ENCODE assay signal across 9 mouse cellular contexts in the genomic region with DNA sequence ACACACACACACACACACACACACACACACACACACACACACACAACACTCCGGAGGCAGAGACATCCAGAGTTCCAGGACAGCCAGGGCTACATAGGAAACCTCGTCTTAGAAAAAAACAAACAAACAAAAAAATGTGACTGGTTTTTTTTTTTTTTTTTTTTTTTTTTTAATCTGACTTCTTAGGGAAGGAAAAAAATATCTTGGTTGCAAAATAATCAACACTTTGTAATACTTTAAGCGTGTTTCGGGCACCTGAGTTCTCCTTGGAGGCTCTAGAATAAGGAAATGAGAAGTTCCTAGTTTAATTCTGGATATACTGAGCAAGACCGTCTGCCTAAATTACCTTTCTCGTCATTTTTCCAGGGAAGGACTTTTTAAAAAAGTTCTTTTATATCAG. TPM values are rescaled to one million over a fixed set of nuclear protein-coding genes. Genes with fewer than 3 reads are reported as not detected.
DNase-seq lines count a peak whose midpoint lies in the region; ATAC-seq and TF ChIP-seq lines count a peak whose summit lies in the region.
"Had no signal": no experiment of that assay in that cellular context is flagged by ENCODE, and none has a peak within 500 bp of the region (broad histone marks: within the 10 kb centered on the region; RNA-seq: fewer than 3 reads in every experiment).

No protein-coding gene starts in this region.

- no peak for TF ChIP-seq CTCF in kidney, adult 2 months (conservative IDR thresholded peaks at IDR 0.05; ENCODE audit: insufficient read depth, insufficient read length, low read depth, low read length)

- H3K27me3 ChIP-seq in kidney, embryonic 16.5 days (ENCODE audit: insufficient read depth, low read length): no peaks in the 10 kb centered on the region
- H3K27me3 ChIP-seq in kidney, adult 2 months (replicated peaks; ENCODE audit: control insufficient read depth, insufficient read depth, low read length): no peaks in the 10 kb centered on the region
- no peaks in the 10 kb centered on the region for H3K27me3 ChIP-seq in embryonic facial prominence, embryonic 12.5 days
- no peaks in the 10 kb centered on the region for H3K27me3 ChIP-seq in hindbrain, embryonic 16.5 days (replicated peaks; ENCODE audit: control insufficient read depth, insufficient read depth, low read length)
- H3K27me3 ChIP-seq in midbrain, embryonic 15.5 days (replicated peaks): no peaks in the 10 kb centered on the region
- H3K27me3 ChIP-seq: Patski had no signal

- H3K4me1 ChIP-seq in kidney, embryonic 16.5 days (ENCODE audit: insufficient read depth, low read length): peaks cover 7% of the 10 kb centered on the region
- H3K4me1 ChIP-seq in kidney, adult 2 months (ENCODE audit: control insufficient read depth, insufficient read depth, low read length): peaks cover 6% of the 10 kb centered on the region; the same call in 1 of the 2 replicates
- H3K4me1 ChIP-seq in embryonic facial prominence, embryonic 12.5 days: peaks cover 8% of the 10 kb centered on the region; the same call in 1 of the 2 replicates
- peaks cover 7% of the 10 kb centered on the region for H3K4me1 ChIP-seq in hindbrain, embryonic 16.5 days (ENCODE audit: control insufficient read depth, insufficient read depth, low read depth, low read length)
- peaks cover 10% of the 10 kb centered on the region for H3K4me1 ChIP-seq in midbrain, embryonic 15.5 days

- no peaks in the 10 kb centered on the region for H3K36me3 ChIP-seq in kidney, embryonic 16.5 days (ENCODE audit: insufficient read depth, low read length)
- no peaks in the 10 kb centered on the region for H3K36me3 ChIP-seq in kidney, adult 2 months (ENCODE audit: control insufficient read depth, insufficient read depth, low read length)
- no peaks in the 10 kb centered on the region for H3K36me3 ChIP-seq in embryonic facial prominence, embryonic 12.5 days
- H3K36me3 ChIP-seq in hindbrain, embryonic 16.5 days (ENCODE audit: control insufficient read depth, insufficient read depth, low read length): no peaks in the 10 kb centered on the region
- H3K36me3 ChIP-seq in midbrain, embryonic 15.5 days (replicated peaks): no peaks in the 10 kb centered on the region

- 42% methylated on average over 6 of the region's 6 CpGs for WGBS in kidney, embryonic 16.5 days
- WGBS in kidney, adult 2 months: 27% methylated on average over 6 of the region's 6 CpGs
- WGBS in embryonic facial prominence, embryonic 12.5 days: 57% methylated on average over 6 of the region's 6 CpGs
- WGBS in hindbrain, embryonic 16.5 days: 51% methylated on average over 6 of the region's 6 CpGs
- WGBS in midbrain, embryonic 15.5 days: 45% methylated on average over 6 of the region's 6 CpGs

- peak overlapping the region; percentile 82 for H3K4me3 ChIP-seq in kidney, embryonic 16.5 days (ENCODE audit: low read length)
- H3K4me3 ChIP-seq in kidney, adult 2 months (ENCODE audit: insufficient read depth, low read depth, low read length): no peak overlapping the region
- peak overlapping the region; percentile 72 for H3K4me3 ChIP-seq in embryonic facial prominence, embryonic 12.5 days
- peak overlapping the region; percentile 59 for H3K4me3 ChIP-seq in hindbrain, embryonic 16.5 days (ENCODE audit: low read length)
- peak overlapping the region; percentile 97 for H3K4me3 ChIP-seq in midbrain, embryonic 15.5 days

- ATAC-seq in kidney, embryonic 16.5 days (ENCODE audit: low FRiP score, low TSS enrichment): no peak
- no peak for ATAC-seq in embryonic facial prominence, embryonic 12.5 days (ENCODE audit: insufficient number of reproducible peaks, insufficient read depth, low FRiP score, low TSS enrichment)
- no peak for ATAC-seq in hindbrain, embryonic 16.5 days
- ATAC-seq in midbrain, embryonic 15.5 days (replicated peaks): no peak

- peak overlapping the region; percentile 66 for H3K4me2 ChIP-seq in kidney, embryonic 16.5 days (replicated peaks; ENCODE audit: low read depth, low read length)
- H3K4me2 ChIP-seq in embryonic facial prominence, embryonic 12.5 days (replicated peaks): peak overlapping the region; percentile 75
- peak overlapping the region; percentile 78 for H3K4me2 ChIP-seq in hindbrain, embryonic 16.5 days (ENCODE audit: low read length)
- H3K4me2 ChIP-seq in midbrain, embryonic 15.5 days: peak overlapping the region; percentile 64

- no peaks in the 10 kb centered on the region for H3K9me3 ChIP-seq in kidney, embryonic 16.5 days (ENCODE audit: low read length)
- H3K9me3 ChIP-seq in embryonic facial prominence, embryonic 12.5 days: no peaks in the 10 kb centered on the region
- H3K9me3 ChIP-seq in hindbrain, embryonic 16.5 days (ENCODE audit: control insufficient read depth, low read length): no peaks in the 10 kb centered on the region
- no peaks in the 10 kb centered on the region for H3K9me3 ChIP-seq in midbrain, embryonic 15.5 days

- H3K27ac ChIP-seq in kidney, embryonic 16.5 days (ENCODE audit: low read length): no peak overlapping the region
- H3K27ac ChIP-seq in kidney, adult 2 months (ENCODE audit: insufficient read depth, low read depth, low read length): no peak overlapping the region
- no peak overlapping the region for H3K27ac ChIP-seq in embryonic facial prominence, embryonic 12.5 days
- no peak overlapping the region for H3K27ac ChIP-seq in hindbrain, embryonic 16.5 days (ENCODE audit: low read depth, low read length)
- H3K27ac ChIP-seq in midbrain, embryonic 15.5 days: no peak overlapping the region

- TF ChIP-seq POLR2A in kidney, adult 2 months (IDR thresholded peaks at IDR 0.05; ENCODE audit: low read depth, low read length): no peak

- DNase-seq in kidney, adult 2 months: no peak
- DNase-seq in right cerebral cortex, adult 18-20 months: no peak
- no peak for DNase-seq in urinary bladder, postnatal 36 days (ENCODE audit: low spot score in 2 of 2)
- no peak for DNase-seq in adrenal gland, postnatal 10 days

- peak overlapping the region; percentile 50; the same call in 1 of the 2 replicates for H3K9ac ChIP-seq in kidney, embryonic 16.5 days (replicated peaks; ENCODE audit: low read length)
- H3K9ac ChIP-seq in embryonic facial prominence, embryonic 12.5 days: peak overlapping the region; percentile 59; the same call in 1 of the 2 replicates
- no peak overlapping the region for H3K9ac ChIP-seq in hindbrain, embryonic 16.5 days (ENCODE audit: low read depth, low read length)
- 0 out of 2 replicates have a peak overlapping the region, but pooled peaks have one; percentile 25 for H3K9ac ChIP-seq in midbrain, embryonic 15.5 days

RNA-seq across cellular contexts. Expression of a gene that starts 0.5 kb away (rescaled TPM):
- polyA plus RNA-seq in kidney, embryonic 16.5 days (2015; fragmentation: Nextera tagmentation; extraction: Ambion mirVana): 4.2 and 4.8 TPM in 2 replicates
- polyA plus RNA-seq in kidney, adult 2 months (2012; rRNA removed): 5.0 and 6.3 TPM in 2 replicates
- 7.5 and 8.8 TPM in 2 replicates for polyA plus RNA-seq in embryonic facial prominence, embryonic 12.5 days (2016; fragmentation: Nextera tagmentation; extraction: Ambion mirVana)
- 7.6 and 7.7 TPM in 2 replicates for polyA plus RNA-seq in hindbrain, embryonic 16.5 days (2015; fragmentation: Nextera tagmentation; extraction: Ambion mirVana)
- polyA plus RNA-seq in midbrain, embryonic 15.5 days (2015; fragmentation: Nextera tagmentation; extraction: Ambion mirVana): 8.2 and 10.8 TPM in 2 replicates
- total RNA-seq in adrenal gland, postnatal 10 days (2021): 10 to 100 TPM; 13.1 to 13.2 TPM

RNA-seq across cellular contexts. Expression of a gene that starts 13.2 kb away (rescaled TPM):
- polyA plus RNA-seq in kidney, embryonic 16.5 days (2015; fragmentation: Nextera tagmentation; extraction: Ambion mirVana): 1.7 and 1.9 TPM in 2 replicates
- 6.9 and 7.1 TPM in 2 replicates for polyA plus RNA-seq in kidney, adult 2 months (2012; rRNA removed)
- polyA plus RNA-seq in embryonic facial prominence, embryonic 12.5 days (2016; fragmentation: Nextera tagmentation; extraction: Ambion mirVana): 1.2 and 1.3 TPM in 2 replicates
- 1.3 and 1.5 TPM in 2 replicates for polyA plus RNA-seq in hindbrain, embryonic 16.5 days (2015; fragmentation: Nextera tagmentation; extraction: Ambion mirVana)
- 1.1 and 1.3 TPM in 2 replicates for polyA plus RNA-seq in midbrain, embryonic 15.5 days (2015; fragmentation: Nextera tagmentation; extraction: Ambion mirVana)
- total RNA-seq in adrenal gland, postnatal 10 days (2021): 1 to 10 TPM; 4.8 to 5.3 TPM

RNA-seq across cellular contexts. Expression of a gene that starts 34.6 kb away (rescaled TPM):
- polyA plus RNA-seq in kidney, embryonic 16.5 days (2015; fragmentation: Nextera tagmentation; extraction: Ambion mirVana): 1.1 and 1.2 TPM in 2 replicates
- polyA plus RNA-seq in kidney, adult 2 months (2012; rRNA removed): 0.05 TPM in 1 of 2 replicates, not detected in the other
- 1.4 and 1.5 TPM in 2 replicates for polyA plus RNA-seq in embryonic facial prominence, embryonic 12.5 days (2016; fragmentation: Nextera tagmentation; extraction: Ambion mirVana)
- polyA plus RNA-seq in hindbrain, embryonic 16.5 days (2015; fragmentation: Nextera tagmentation; extraction: Ambion mirVana): 4.7 and 4.8 TPM in 2 replicates
- polyA plus RNA-seq in midbrain, embryonic 15.5 days (2015; fragmentation: Nextera tagmentation; extraction: Ambion mirVana): 6.5 and 7.7 TPM in 2 replicates
- total RNA-seq in adrenal gland, postnatal 10 days (2021): under 1 TPM; 0.30 to 0.61 TPM

RNA-seq across cellular contexts. Expression of a gene that starts 44.6 kb away (rescaled TPM):
- polyA plus RNA-seq in kidney, embryonic 16.5 days (2015; fragmentation: Nextera tagmentation; extraction: Ambion mirVana): not detected in 2 replicates
- polyA plus RNA-seq in kidney, adult 2 months (2012; rRNA removed): 0.12 and 0.16 TPM in 2 replicates
- not detected in 2 replicates for polyA plus RNA-seq in embryonic facial prominence, embryonic 12.5 days (2016; fragmentation: Nextera tagmentation; extraction: Ambion mirVana)
- polyA plus RNA-seq in hindbrain, embryonic 16.5 days (2015; fragmentation: Nextera tagmentation; extraction: Ambion mirVana): 0.63 and 0.66 TPM in 2 replicates
- polyA plus RNA-seq in midbrain, embryonic 15.5 days (2015; fragmentation: Nextera tagmentation; extraction: Ambion mirVana): 0.13 and 0.15 TPM in 2 replicates
- total RNA-seq in adrenal gland, postnatal 10 days (2021): under 1 TPM; 0.27 to 0.84 TPM
